Mouse (Mus musculus) large intestine, adult 2 months (tissue): ENCODE results near the gene Slc27a5. TPM values are rescaled to one million over a fixed set of nuclear protein-coding genes. Genes with fewer than 3 reads are reported as not detected.
A peak's percentile ranks its signal among the peaks of the same experiment; 100 is the strongest.

Source experiments
- DNase-seq: peaks from one replicate; pipeline ENCODE4 v3.0.0-alpha.2; 2012; ENCODE audit warnings: low read depth, low spot score
- WGBS: fragments of 180-500 bp; shearing (Covaris S2); methylation state at CpG from one replicate; pipeline ENCODE4 v1.1.7; 2018; 5-methylcytosine and 5-hydroxymethylcytosine counted together
- polyA plus RNA-seq: library from polyadenylated mRNA; depleted of rRNA; stranded (reverse); fragments of >200 nt; gene quantifications from 2 replicates; pipeline ENCODE4 v1.2.3, GENCODE M21; 2012; rRNA removed

Slc27a5 gene
- polyA plus RNA-seq, result 0.09 and 0.23 TPM in 2 replicates

DNA sequence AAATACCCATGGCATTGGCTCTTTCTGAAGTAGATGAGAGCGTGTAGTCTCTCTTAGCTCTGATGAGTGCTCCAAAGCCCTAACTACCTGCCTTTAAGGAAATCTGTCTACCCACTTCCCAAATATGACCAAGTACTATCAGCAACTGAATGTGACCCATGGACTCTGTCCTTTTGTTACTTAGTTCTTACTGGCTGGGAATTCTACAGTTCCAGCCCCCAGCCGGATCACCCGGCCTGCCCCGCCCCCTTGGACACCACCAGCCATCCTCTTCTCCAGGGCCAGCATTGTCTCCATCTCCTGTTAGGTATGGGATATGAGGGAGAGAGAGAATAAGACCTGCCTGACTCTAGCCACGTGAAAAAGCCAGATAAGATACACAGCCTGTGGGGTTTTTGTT lies at the start of gene Slc27a5:
Gene Slc27a5 (minus strand): TSS at position 140 of the 400 bp plus-strand sequence.
- WGBS, result 65% methylated on average over 5 of the region's 5 CpGs
- no peak for DNase-seq

- WGBS, result 2% methylated on average over 2 of the region's 2 CpGs
- DNase-seq, result peak; percentile 57
Measured at GRCm38 (mm10) chr7:13046084-13046483, 48.1 kb upstream of the Slc27a5 start.

DNA sequence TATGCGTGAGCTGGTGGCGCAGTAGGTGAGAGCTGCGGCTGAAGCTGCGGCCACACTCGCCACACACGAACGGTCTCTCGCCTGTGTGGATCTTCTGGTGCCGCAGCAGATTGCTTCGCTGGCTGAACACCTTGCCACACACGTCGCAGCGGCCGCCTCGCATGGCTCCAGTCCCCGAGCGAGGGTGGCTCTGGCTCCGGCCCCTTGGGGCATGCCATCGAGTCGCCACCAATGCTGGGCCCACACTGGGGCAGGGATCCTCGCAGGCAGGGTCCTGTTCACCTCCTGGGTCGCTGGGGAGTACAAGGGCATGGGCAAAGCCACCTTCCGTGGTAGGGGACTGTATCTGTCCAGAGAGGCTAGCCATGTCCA lies 46.2 kb upstream of the Slc27a5 start:
- 9% methylated on average over 23 of the region's 23 CpGs for WGBS
- DNase-seq, result no peak

- DNase-seq, result no peak
- WGBS, result 12% methylated on average over 88 of the region's 88 CpGs
Measured at GRCm38 (mm10) chr7:13043445-13044253, 45.7 kb upstream of the Slc27a5 start.

GRCm38 (mm10) chr7:13043120-13043444 lies 45.1 kb upstream of the Slc27a5 start:
- no peak for DNase-seq
- WGBS, result 63% methylated on average over 16 of the region's 16 CpGs

GRCm38 (mm10) chr7:13042511-13042910 lies 44.5 kb upstream of the Slc27a5 start:
- DNase-seq, result no peak
- 84% methylated on average over 6 of the region's 6 CpGs for WGBS

DNA sequence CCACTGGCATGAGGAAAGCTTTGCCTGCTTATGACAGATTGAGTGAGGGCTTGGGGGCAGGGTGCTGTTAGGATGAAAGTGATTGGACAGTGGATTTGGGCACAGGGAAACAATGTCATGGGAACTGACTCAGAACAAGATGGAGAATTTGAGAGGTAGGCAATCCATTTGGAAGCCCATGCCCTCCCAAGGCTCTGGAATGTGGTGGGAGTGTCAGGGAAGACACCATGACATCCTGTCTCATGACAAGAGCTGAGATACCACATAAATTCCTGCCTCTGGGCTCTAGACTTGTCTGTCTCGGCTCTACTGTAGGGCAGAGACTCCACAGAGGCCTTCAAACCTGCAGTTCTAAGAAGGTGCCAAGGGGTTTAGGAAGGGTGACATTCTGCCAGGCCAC lies 43.3 kb upstream of the Slc27a5 start:
- WGBS, result 85% methylated on average over 1 of the region's 1 CpGs
- no peak for DNase-seq

DNA sequence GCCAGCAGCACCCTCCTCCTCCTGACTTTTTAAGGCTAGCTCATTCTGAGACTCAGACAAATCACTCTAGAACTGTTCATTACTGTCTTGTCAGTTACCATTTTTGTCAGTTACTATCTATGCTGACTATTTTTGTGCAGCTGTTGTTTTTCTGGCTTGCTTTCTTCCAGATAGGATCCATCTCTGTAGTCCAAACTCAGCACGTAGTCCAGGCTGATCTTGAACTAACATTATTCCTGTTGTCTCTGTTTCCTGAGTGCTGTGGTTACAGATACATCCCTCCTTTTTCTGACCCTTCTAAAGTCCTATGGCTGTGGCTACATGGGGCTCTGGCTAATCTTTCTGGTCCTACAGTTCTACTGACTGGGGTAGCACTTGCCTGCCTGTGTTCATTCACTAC lies 41.2 kb upstream of the Slc27a5 start:
- WGBS, result 75% methylated on average over 1 of the region's 1 CpGs
- DNase-seq, result no peak

DNA sequence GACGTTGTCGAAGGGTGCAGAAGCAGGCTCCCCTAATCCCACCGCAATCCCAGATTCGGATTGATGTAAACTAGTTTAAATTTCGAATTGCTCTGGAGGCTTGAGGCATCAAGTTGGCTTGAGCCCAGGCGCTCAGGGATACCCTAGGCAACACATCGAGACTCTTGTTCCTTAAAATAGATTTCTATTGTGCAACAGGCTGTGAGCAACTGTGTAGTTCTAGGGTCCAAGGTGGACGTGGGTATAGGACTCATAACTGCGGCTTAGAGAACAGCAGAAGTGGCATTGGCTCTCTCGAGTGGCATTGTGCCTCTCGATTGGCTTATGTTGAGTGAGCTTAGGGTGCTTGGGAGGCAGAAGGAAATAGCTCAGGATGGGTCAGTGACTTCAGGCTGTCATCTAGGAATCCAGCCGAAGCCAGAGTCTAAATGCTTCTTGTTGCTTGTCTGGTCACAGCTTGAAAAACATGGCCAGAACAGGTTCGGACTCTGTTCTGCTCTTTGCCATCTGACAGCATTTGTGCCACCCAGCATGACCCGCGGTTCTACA lies 40.7 kb upstream of the Slc27a5 start:
- DNase-seq, result no peak
- WGBS, result 5% methylated on average over 15 of the region's 15 CpGs

DNA sequence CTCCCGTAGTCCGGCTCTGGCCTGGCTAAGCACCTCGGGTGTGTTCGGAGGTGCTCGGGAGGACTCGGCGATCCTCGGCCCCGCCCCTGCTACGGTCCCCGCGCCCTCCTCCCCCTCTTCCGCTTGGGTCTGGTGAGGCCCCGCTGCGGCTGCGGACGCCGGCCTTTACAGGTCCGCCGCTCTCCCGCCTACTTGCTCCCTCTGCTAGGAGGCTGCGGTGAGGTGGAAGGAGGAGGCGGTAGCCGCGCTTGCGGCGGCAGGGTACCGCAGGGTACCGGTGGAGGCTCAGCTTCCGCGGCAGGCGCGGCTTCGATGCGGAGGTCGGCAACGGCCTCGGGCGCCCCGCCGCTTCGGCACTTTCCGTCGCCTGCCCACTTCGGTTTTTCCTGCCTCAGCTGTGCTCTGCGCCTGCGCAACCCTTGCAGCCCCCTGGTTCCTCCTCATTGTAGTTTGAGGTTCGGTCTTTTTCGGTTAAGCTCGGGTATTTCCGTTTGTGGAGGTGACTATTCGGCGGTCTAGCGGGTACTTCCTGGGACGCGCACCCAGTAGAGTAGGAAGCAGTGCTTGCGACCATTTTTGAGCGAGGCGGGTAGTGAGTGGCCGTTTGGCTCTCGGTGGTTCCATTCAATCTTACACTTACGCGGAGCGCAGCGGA lies 40.0 kb upstream of the Slc27a5 start, which contains the start of gene Ube2m:
Gene Ube2m (minus strand): TSS at position 375 of the 655 bp plus-strand sequence.
- under 1% methylated on average over 61 of the region's 65 CpGs for WGBS
- peak; percentile 81 for DNase-seq

DNA sequence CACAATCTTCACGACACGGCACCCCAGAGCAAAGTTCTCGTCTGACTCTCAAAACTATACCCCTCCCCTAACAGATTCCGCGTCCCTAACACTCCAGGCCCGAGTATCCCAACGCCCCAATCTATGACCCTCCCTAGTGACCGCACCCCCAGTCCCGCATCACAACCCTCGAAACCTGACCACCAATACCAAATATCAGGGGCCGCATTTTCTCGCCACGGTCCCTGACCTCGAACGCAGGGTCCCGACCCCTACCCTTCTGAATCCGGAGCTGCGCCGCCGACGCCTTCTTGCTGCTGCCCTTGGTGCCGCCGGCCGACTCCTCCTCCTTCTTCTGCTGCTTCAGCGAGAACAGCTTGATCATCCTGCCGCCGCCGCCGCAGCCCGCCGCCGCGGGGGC lies 39.4 kb upstream of the Slc27a5 start:
- WGBS, result under 1% methylated on average over 32 of the region's 33 CpGs

DNA sequence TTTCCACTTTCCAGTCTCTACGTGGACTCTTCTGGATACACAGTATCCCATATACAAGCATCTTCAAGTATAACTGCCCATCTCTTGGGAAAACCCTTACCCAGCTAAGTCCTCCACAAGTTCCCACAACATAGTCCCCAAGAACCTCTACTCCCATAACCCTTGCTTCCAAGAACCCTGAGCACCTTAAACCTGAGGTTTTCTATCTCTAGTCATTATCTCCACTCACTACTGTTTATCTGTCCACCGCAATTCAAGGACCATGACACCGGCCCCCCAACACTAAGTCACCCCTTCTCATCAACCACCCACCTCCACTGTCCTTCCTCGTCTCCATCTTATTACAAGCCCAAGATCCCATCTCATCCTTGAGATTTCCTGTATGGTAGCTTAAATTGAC lies 38.8 kb upstream of the Slc27a5 start:
- 17% methylated on average over 4 of the region's 4 CpGs for WGBS

More for the DNA sequence above, 39.4 kb upstream of the Slc27a5 start:
- DNase-seq, result no peak

GRCm38 (mm10) chr7:13035211-13035855 lies 37.3 kb upstream of the Slc27a5 start:
- no peak for DNase-seq
- 74% methylated on average over 17 of the region's 17 CpGs for WGBS

More for the DNA sequence above, 38.8 kb upstream of the Slc27a5 start:
- no peak for DNase-seq

GRCm38 (mm10) chr7:13034148-13034977 lies 36.4 kb upstream of the Slc27a5 start, which contains the start of gene Chmp2a:
Chmp2a (minus strand) TSS chr7:13034807.
- WGBS, result under 1% methylated on average over 45 of the region's 45 CpGs
- no peak for DNase-seq

GRCm38 (mm10) chr7:13033451-13034147 lies 35.6 kb upstream of the Slc27a5 start:
- DNase-seq, result no peak
- 24% methylated on average over 13 of the region's 13 CpGs for WGBS

DNA sequence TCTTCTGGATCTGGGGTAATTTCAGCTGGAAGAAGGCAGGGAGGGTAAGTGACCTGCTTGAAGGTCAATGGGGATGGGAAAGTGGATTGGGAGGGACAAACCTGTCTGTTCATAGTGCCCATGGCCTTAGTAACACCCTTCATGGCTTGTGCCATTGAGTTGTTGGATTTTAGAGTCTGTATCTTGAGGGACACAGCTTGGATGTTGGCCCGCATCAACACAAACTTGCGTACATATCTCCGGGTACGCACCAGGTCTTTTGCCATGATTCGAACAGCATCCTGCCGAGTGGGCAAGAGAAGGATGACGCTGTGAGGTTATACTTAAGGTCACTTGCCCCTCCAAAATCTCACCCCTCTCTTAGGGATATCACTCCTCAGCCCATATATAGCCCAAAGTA lies 34.5 kb upstream of the Slc27a5 start:
- no peak for DNase-seq
- WGBS, result 87% methylated on average over 7 of the region's 7 CpGs

DNA sequence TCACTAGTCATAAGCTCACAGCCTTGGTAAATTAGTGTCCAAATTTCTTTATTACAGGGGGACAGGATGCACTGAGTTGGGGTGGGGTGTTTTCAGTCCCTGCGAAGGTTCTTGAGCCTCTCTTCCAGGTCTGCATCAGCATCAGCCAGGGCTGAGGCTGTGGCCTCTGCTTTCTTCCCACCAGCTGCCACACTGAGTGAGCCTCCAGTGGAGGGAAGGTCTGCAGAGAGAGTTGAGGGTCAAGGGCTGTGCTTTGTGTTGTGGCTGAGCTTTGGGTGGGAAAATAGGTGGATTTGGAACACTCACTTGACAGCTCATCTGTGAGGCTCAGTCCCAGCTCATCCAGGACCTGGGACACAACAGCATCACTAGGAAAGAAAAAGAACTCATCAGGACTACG lies 34.0 kb upstream of the Slc27a5 start:
- no peak for DNase-seq
- WGBS, result 90% methylated on average over 2 of the region's 2 CpGs

DNA sequence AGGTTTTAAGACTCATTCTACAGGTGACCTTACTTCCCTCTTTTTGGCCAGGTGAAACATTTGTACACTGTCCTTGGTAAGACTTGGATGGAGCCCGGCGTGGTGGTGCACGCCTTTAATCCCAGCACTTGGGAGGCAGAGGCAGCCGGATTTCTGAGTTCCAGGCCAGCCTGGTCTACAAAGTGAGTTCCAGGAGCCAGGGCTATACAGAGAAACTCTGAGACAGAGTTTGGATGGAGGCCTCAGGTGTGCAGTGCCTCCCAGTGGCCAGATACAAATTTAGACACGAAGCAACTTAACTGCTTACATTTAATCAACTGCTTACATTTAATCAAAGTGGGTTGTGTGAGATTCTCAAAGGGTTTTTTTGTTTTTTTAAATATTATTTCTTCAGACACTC lies 33.1 kb upstream of the Slc27a5 start:
- WGBS, result 50% methylated on average over 5 of the region's 5 CpGs

GRCm38 (mm10) chr7:13028986-13029385 lies 31.0 kb upstream of the Slc27a5 start:
- WGBS, result 91% methylated on average over 4 of the region's 4 CpGs
- DNase-seq, result no peak

More for the DNA sequence above, 33.1 kb upstream of the Slc27a5 start:
- no peak for DNase-seq
